Mouse (Mus musculus) G1E (cell line): Measurements from ENCODE around the gene Cenpn.

Source experiments
- CTCF ChIP-seq: IDR thresholded peaks from 2 replicates; pipeline ENCODE4 v1.5.1; 2012; ENCODE audit warnings: low read depth, low read length, inconsistent platforms, mixed read lengths
- GATA2 ChIP-seq: IDR thresholded peaks from 2 replicates; pipeline ENCODE4 v1.6.1; 2012; ENCODE audit warnings: low read depth, low read length, inconsistent platforms, borderline replicate concordance

DNA sequence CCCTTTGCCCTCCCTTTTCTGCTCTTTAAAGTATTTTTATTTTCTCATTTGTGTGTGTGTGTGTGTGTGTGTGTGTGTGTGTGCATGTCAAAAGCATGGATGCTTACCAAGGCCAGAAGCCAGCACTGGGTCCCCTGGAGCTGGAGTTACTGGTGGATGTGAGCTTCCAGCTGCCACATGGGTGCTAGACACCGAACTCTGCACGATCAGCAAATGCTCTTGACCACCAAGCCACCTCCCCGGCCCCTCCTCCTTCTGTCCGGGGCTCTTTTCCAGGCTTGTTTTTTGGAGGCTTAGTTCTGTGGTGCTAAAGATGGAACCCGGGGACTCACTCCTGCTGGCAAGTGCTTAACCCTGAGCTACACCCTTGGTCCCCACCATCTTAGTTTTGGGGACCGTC is 25.3 kb downstream of the Cenpn start:
- TF ChIP-seq GATA2 (no peak), CTCF (no peak)
